Mouse (Mus musculus): Measurements from ENCODE around the gene Atp5d. TPM values are rescaled to one million over a fixed set of nuclear protein-coding genes. Genes with fewer than 3 reads are reported as not detected.

Atp5d gene
- polyA plus RNA-seq, 1 experiment from 2014 or later: 391 TPM

DNA sequence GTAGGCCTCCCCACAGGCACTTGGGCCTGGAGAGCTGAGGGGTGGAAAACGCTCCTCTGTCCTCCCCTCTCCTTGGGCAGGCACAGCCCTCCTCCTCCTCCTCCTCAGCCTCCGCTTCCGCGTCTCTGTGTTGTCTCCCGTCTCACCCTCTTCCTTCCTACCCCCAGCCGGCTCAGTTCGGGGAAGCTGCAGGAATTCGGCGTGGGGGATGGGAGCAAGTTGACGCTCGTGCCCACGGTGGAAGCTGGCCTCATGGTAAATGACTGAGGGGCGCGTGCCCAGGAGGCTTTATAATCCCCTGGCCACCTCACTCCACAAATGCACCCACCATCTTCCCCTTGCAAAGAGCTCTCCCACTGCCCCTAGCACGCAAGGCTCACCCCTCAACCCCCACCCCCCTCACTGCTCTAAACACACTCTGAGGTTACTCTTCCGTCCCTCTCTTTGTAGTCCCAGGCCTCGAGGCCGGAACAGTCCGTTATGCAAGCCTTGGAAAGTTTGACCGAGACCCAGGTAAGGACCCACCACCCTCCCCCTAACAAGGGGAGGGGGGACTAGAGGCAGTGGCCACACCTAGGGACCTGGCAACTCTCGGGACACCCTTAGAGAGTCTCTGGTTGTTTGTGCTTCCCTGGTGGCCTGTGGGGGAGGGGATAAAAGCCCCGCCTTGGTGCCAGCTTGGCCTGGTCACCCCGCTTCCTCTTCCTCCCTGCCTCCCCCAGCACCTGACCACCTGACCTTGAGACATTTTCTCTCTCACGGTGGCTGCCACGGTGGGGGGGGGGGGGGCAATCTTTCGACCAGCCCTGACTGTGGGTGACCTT is 13.0 kb downstream of the Atp5d start:
- Histone ChIP-seq H3K27me3 (no peaks in the 10 kb centered on the region), H3K36me3 (peaks cover 55% of the 10 kb centered on the region)

GRCm38 (mm10) chr10:80152071-80152872 is 13.8 kb downstream of the Atp5d start:
- Histone ChIP-seq H3K27ac (peak overlapping the region; percentile 100), H3K27me3 (no peaks in the 10 kb centered on the region), H3K4me1 (replicated peaks) (peaks cover 67% of the 10 kb centered on the region), H3K9me3 (no peaks in the 10 kb centered on the region), H3K4me3 (replicated peaks) (peak overlapping the region; percentile 98), H3K9ac (replicated peaks) (peak overlapping the region; percentile 100), H3K36me3 (peaks cover 63% of the 10 kb centered on the region), H3K4me2 (replicated peaks) (peak overlapping the region; percentile 100)
- no peak for ATAC-seq
- 3% methylated on average over 15 of the region's 15 CpGs for WGBS

More for the DNA sequence above, 13.0 kb downstream of the Atp5d start:
- Histone ChIP-seq H3K4me1 (replicated peaks) (peaks cover 62% of the 10 kb centered on the region), H3K9me3 (no peaks in the 10 kb centered on the region), H3K4me2 (replicated peaks) (peak overlapping the region; percentile 100), H3K9ac (replicated peaks) (peak overlapping the region; percentile 100), H3K27ac (peak overlapping the region; percentile 100), H3K4me3 (replicated peaks) (peak overlapping the region; percentile 98)
- under 1% methylated on average over 26 of the region's 26 CpGs for WGBS
- no peak for ATAC-seq

- Histone ChIP-seq H3K9me3 (no peaks in the 10 kb centered on the region), H3K36me3 (peaks cover 67% of the 10 kb centered on the region), H3K4me3 (replicated peaks) (peak overlapping the region; percentile 98), H3K9ac (replicated peaks) (peak overlapping the region; percentile 100), H3K4me2 (replicated peaks) (peak overlapping the region; percentile 100), H3K27ac (peak overlapping the region; percentile 100), H3K27me3 (no peaks in the 10 kb centered on the region), H3K4me1 (replicated peaks) (peaks cover 67% of the 10 kb centered on the region)
- no peak for ATAC-seq
- 30% methylated on average over 3 of the region's 3 CpGs for WGBS
These were observed 14.4 kb downstream of the Atp5d start for GRCm38 (mm10) chr10:80152873-80153260.

GRCm38 (mm10) chr10:80153713-80154112 is 15.3 kb downstream of the Atp5d start:
- peak overlapping the region; percentile 100 for H3K4me2 ChIP-seq (replicated peaks)
- no peaks in the 10 kb centered on the region for H3K9me3 ChIP-seq
- H3K4me3 ChIP-seq (replicated peaks): peak overlapping the region; percentile 98
- H3K36me3 ChIP-seq: peaks cover 67% of the 10 kb centered on the region
- no peaks in the 10 kb centered on the region for H3K27me3 ChIP-seq
- H3K4me1 ChIP-seq (replicated peaks): peaks cover 73% of the 10 kb centered on the region
- WGBS: 87% methylated on average over 19 of the region's 19 CpGs
- peak overlapping the region; percentile 100 for H3K9ac ChIP-seq (replicated peaks)
- H3K27ac ChIP-seq: peak overlapping the region; percentile 100
- ATAC-seq: no peak

DNA sequence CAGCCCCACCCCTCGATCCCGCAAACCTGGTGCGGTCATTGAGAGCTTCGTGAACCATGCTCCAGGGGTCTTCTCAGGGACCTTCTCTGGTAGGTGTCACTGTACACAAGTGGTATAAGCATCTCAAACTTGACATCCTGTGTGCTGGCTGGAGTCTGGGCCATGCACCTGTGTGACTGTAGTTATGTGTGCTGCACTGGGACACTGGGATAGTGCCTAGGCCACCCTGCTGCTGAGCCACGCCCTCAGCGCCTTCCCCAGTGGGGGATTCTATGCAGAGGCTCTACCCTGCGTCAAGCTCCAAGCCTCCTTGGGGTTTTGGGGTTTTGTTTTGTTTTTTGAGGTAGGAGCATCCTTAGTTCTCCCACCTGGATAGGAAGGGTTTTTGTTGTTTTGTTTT is 16.0 kb downstream of the Atp5d start:
- Histone ChIP-seq H3K27me3 (no peaks in the 10 kb centered on the region), H3K4me3 (replicated peaks) (no peak overlapping the region; the same call in none of the 2 replicates), H3K9ac (replicated peaks) (peak overlapping the region; percentile 100; the same call in 1 of the 2 replicates), H3K4me1 (replicated peaks) (peaks cover 79% of the 10 kb centered on the region), H3K9me3 (no peaks in the 10 kb centered on the region), H3K36me3 (peaks cover 67% of the 10 kb centered on the region), H3K27ac (peak overlapping the region; percentile 100; the same call in 1 of the 2 replicates), H3K4me2 (replicated peaks) (peak overlapping the region; percentile 100)
- WGBS: 80% methylated on average over 7 of the region's 7 CpGs
- ATAC-seq: no peak

DNA sequence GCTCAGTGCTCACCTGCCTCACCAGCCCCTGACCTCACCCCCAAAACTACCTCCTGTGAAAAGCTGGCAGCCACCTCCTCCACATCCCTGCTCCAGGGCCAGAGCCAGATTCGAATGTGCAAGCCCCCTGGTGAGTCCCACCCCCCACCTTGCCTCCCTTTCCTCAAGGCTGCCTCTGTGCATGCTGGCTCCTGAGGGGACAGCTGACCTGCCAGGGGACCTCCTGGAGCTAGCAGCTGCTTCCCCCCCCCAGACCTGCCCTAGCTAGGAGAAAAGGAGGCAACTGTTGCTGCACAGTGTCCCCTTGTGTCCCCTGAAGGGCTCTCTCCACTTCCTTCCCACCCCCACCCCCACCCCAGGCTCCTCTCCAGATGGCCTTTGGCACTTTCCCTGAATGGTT is 16.8 kb downstream of the Atp5d start:
- Histone ChIP-seq H3K36me3 (peaks cover 67% of the 10 kb centered on the region), H3K4me2 (replicated peaks) (peak overlapping the region; percentile 13; the same call in 1 of the 2 replicates), H3K9me3 (no peaks in the 10 kb centered on the region), H3K4me1 (replicated peaks) (peaks cover 85% of the 10 kb centered on the region), H3K27me3 (no peaks in the 10 kb centered on the region), H3K9ac (replicated peaks) (peak overlapping the region; percentile 36), H3K27ac (peak overlapping the region; percentile 68), H3K4me3 (replicated peaks) (no peak overlapping the region)
- ATAC-seq: no peak
- WGBS: 65% methylated on average over 1 of the region's 1 CpGs

DNA sequence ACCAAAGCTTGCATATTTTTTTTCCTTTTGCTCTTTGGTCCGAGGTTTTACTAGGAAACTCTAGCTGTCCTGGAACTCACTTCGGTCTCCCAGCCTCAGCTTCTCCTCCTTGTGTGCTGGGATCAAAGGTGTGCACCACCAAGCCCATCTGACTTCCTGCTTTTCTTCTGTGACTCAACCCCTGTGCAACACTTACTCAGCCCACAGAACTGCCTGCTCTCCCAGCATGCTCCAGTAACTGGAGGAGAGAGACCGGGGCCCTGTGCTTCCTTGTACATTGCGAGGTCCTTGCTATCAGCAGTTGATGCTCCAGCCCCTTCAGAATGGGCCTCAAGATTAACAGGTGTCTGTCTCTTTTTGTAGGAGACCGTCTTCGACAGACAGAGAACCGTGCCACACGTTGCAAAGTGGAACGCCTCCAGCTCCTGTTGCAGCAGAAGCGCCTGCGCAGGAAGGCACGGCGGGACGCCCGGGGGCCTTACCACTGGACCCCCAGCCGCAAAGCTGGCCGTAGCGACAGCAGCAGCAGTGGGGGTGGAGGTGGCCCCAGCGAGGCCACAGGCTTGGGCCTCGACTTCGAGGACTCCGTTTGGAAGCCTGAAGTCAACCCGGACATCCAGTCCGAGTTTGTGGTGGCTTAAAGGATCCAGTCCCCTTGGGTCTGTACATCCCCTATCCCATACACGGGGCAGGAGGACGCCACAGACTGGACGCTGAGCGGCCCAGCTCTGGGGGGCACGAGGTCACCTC is 17.7 kb downstream of the Atp5d start:
- H3K4me3 ChIP-seq (replicated peaks): no peak overlapping the region
- H3K27me3 ChIP-seq: no peaks in the 10 kb centered on the region
- peak overlapping the region; percentile 16; the same call in 1 of the 2 replicates for H3K9ac ChIP-seq (replicated peaks)
- no peak overlapping the region for H3K4me2 ChIP-seq (replicated peaks)
- peaks cover 94% of the 10 kb centered on the region for H3K4me1 ChIP-seq (replicated peaks)
- H3K36me3 ChIP-seq: peaks cover 66% of the 10 kb centered on the region
- 84% methylated on average over 29 of the region's 29 CpGs for WGBS
- no peaks in the 10 kb centered on the region for H3K9me3 ChIP-seq
- ATAC-seq: no peak
- H3K27ac ChIP-seq: peak overlapping the region; percentile 90

DNA sequence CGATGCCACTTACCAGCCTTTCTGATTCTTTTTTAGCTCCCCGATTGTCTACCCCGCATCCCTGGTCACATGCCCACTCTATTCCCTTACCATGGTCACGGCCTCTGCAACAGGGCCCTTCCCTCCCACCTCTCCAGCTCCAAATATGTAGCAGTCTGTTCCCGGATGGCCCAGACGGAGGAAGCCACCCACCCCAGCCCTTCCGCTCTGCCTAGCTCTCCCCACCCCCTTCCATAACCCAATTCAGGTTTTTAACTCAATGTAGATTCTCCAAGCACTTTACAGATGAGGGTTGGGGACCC is 18.3 kb downstream of the Atp5d start:
- ATAC-seq: no peak
- H3K4me3 ChIP-seq (replicated peaks): no peak overlapping the region

DNA sequence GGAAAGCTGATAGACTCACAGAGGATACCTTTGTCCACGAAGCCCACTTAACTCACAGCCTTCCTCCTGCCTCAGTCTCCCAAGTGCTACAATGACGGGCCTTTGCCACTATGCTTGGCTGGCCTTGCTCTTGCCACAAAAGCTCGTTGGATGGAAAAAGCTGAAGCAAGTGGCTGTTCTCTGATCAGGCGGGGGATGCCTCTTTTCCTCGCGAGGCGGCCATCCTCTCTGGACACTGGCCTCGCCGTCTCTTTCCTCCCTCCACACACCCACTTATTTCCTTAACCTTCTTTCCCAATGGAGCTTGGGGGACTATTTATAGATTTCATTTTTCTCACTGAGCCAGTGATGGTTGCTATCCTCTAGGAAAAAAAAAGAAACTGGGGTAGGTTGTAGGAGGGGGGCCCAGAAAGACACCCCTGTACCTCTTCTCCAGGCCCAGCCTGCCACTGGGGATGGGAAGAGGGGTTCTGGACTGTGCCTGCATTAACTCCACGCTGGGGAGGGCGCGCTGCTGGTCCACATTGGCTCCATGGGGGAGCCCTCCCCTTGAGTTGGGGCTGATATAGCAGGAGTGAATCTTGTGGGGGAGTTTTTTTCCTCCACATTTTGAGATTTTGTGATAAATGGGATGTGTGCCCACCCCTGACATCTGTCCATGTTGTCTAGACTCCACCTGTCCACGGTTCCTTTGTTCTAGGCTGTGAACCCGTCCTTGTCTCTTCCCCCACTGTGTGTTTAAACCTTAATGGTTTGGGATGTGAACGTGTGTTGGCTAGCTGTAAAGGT is 18.9 kb downstream of the Atp5d start:
- Histone ChIP-seq H3K4me2 (replicated peaks) (no peak overlapping the region), H3K27me3 (no peaks in the 10 kb centered on the region), H3K36me3 (peaks cover 54% of the 10 kb centered on the region), H3K27ac (peak overlapping the region; percentile 90), H3K9me3 (no peaks in the 10 kb centered on the region), H3K9ac (replicated peaks) (peak overlapping the region; percentile 32), H3K4me3 (replicated peaks) (no peak overlapping the region), H3K4me1 (replicated peaks) (peaks cover 92% of the 10 kb centered on the region)
- no peak for ATAC-seq
- WGBS: 60% methylated on average over 15 of the region's 15 CpGs

More for the DNA sequence above, 18.3 kb downstream of the Atp5d start:
- Histone ChIP-seq H3K27me3 (no peaks in the 10 kb centered on the region), H3K4me1 (replicated peaks) (peaks cover 96% of the 10 kb centered on the region), H3K36me3 (peaks cover 60% of the 10 kb centered on the region), H3K4me2 (replicated peaks) (no peak overlapping the region), H3K27ac (peak overlapping the region; percentile 90), H3K9me3 (no peaks in the 10 kb centered on the region), H3K9ac (replicated peaks) (0 out of 2 replicates have a peak overlapping the region, but pooled peaks have one; percentile 32)
- 59% methylated on average over 7 of the region's 7 CpGs for WGBS

DNA sequence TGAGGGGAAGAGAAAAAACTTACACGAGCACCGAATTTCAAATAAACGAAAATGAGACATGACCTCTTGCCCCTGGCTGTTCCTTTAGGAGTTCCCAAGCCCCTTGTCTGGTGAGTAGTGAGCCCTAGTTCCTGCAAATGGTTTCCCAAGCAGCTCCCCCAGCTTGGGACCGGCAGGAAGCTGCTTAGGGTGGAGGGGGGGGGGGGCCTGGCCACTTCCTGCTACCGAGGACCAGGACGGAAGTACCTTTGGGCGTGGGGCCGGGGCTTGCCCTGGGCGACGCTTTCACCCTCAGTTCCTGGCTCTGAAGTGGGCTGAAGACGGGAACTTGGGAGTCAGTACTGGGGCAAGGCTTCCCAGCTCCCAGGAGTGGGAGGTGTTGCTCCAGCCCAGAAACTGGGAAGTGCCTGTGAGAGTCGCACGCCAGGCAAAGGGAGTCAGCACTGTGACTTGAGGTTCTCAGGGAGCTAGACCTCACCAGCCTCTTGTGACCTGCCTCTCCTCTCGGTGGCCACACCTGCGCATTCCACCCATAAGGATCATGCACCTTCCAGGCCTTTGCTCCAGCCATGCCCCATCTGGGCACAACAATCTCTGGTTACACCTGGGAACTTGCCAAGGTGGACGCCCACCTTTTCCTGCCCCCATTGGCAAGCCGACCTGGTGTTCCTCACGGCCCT is 20.0 kb downstream of the Atp5d start:
- Histone ChIP-seq H3K9me3 (no peaks in the 10 kb centered on the region), H3K27me3 (no peaks in the 10 kb centered on the region), H3K4me1 (replicated peaks) (peaks cover 81% of the 10 kb centered on the region), H3K9ac (replicated peaks) (peak overlapping the region; percentile 46; the same call in 1 of the 2 replicates), H3K27ac (peak overlapping the region; percentile 90), H3K4me3 (replicated peaks) (no peak overlapping the region; the same call in 1 of the 2 replicates), H3K36me3 (peaks cover 43% of the 10 kb centered on the region), H3K4me2 (replicated peaks) (peak overlapping the region; percentile 68)
- no peak for ATAC-seq
- 16% methylated on average over 18 of the region's 18 CpGs for WGBS
